Mouse (Mus musculus) spleen, adult 2 months (tissue): ENCODE results near the gene Nav2. TPM values are rescaled to one million over a fixed set of nuclear protein-coding genes. Genes with fewer than 3 reads are reported as not detected.

Source experiments
- DNase-seq, 2 experiments: peaks; one replicate each; pipeline versions ENCODE4 v3.0.0 to v3.0.0-alpha.2; 2012 to 2021; ENCODE audit warnings: low spot score in 2 of 2, low read depth in 1 of 2
- H3K27ac ChIP-seq: fragments of 200-500 bp; 2 replicates; pipeline ENCODE4 v1.5.1; 2012; ENCODE audit warnings: low read length, inconsistent platforms; ENCODE audit not compliant: insufficient read depth
- H3K27me3 ChIP-seq: fragments of 200-500 bp; 2 replicates; pipeline ENCODE4 v1.6.1; 2012; ENCODE audit warnings: mild to moderate bottlenecking, moderate library complexity, low read length, inconsistent platforms; ENCODE audit not compliant: control insufficient read depth, insufficient read depth
- H3K36me3 ChIP-seq: fragments of 200-500 bp; 2 replicates; pipeline ENCODE4 v1.6.1; 2012; ENCODE audit warnings: mild to moderate bottlenecking, low read length, inconsistent platforms; ENCODE audit not compliant: control insufficient read depth, insufficient read depth
- H3K4me1 ChIP-seq: fragments of 200-500 bp; 2 replicates; pipeline ENCODE4 v1.6.1; 2011; ENCODE audit warnings: inconsistent platforms; ENCODE audit not compliant: control insufficient read depth, insufficient read depth, insufficient read length
- H3K4me3 ChIP-seq: fragments of 200-500 bp; 2 replicates; pipeline ENCODE4 v1.5.1; 2011; ENCODE audit warnings: mild to moderate bottlenecking, inconsistent platforms; ENCODE audit not compliant: insufficient read depth, insufficient read length; ENCODE audit errors: extremely low read depth
- CTCF ChIP-seq: fragments of 200-500 bp; IDR thresholded peaks from 2 replicates; pipeline ENCODE4 v1.5.1; 2011; ENCODE audit warnings: mild to moderate bottlenecking, inconsistent platforms; ENCODE audit not compliant: insufficient read depth, insufficient read length, insufficient replicate concordance; ENCODE audit errors: extremely low read depth
- POLR2A ChIP-seq: fragments of 200-500 bp; IDR thresholded peaks from 2 replicates; pipeline ENCODE4 v1.6.1; 2011; ENCODE audit warnings: low read depth, low read length, inconsistent platforms
- WGBS: fragments of 180-500 bp; shearing (Covaris S2); methylation state at CpG from one replicate; pipeline ENCODE4 v1.1.7; 2018; 5-methylcytosine and 5-hydroxymethylcytosine counted together
- polyA plus RNA-seq: library from polyadenylated mRNA; depleted of rRNA; stranded (reverse); fragments of >200 nt; gene quantifications from 2 replicates; pipeline ENCODE4 v1.2.3, GENCODE M21; 2012

Gene Nav2
- polyA plus RNA-seq, 1 experiment = 3.5 TPM

- WGBS = 87% methylated on average over 13 of the region's 13 CpGs
- no peaks in the 10 kb centered on the region for H3K27me3 ChIP-seq
- H3K27ac ChIP-seq = no peak overlapping the region
- no peaks in the 10 kb centered on the region for H3K4me1 ChIP-seq
- no peaks in the 10 kb centered on the region for H3K36me3 ChIP-seq
- no peak overlapping the region for H3K4me3 ChIP-seq
- no peak for TF ChIP-seq CTCF
- TF ChIP-seq POLR2A = no peak
- DNase-seq = no peak
These were observed 510.3 kb downstream of the Nav2 start for GRCm38 (mm10) chr7:49418841-49419240.

DNA sequence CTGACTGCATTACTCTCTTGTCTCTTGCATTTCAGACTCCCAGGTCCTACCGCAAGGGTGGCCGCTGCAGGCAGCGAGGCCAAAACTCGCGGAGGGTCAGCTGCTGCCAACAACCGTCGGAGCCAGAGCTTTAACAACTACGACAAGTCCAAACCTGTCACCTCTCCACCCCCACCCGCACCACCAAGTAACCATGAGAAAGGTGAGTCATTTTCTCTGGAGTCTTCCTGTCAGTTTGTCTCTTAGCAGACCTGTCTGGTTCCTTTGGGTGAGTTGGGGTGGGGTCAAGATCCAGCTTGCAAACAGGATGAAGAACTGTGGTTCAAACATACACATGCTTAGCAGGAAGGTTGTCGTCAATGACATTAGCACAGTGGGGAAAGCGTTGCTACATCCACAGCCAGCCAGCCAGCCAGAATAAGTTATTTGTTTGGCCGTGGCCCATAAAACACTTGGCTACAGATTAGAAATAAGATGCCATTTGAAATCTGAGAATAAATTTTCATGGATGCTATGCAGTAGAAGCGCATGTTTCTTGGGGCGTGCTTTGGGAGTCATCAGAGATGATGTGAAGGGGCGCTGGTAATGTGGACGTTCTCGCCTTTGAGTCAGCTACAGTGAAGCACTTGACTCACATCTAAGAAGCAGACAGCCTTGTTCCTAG is 511.8 kb downstream of the Nav2 start:
- Histone ChIP-seq H3K4me1 (no peaks in the 10 kb centered on the region), H3K27me3 (no peaks in the 10 kb centered on the region), H3K27ac (no peak overlapping the region), H3K4me3 (no peak overlapping the region), H3K36me3 (no peaks in the 10 kb centered on the region)
- 86% methylated on average over 17 of the region's 17 CpGs for WGBS
- no peak for TF ChIP-seq POLR2A
- TF ChIP-seq CTCF = no peak
- DNase-seq = no peak

DNA sequence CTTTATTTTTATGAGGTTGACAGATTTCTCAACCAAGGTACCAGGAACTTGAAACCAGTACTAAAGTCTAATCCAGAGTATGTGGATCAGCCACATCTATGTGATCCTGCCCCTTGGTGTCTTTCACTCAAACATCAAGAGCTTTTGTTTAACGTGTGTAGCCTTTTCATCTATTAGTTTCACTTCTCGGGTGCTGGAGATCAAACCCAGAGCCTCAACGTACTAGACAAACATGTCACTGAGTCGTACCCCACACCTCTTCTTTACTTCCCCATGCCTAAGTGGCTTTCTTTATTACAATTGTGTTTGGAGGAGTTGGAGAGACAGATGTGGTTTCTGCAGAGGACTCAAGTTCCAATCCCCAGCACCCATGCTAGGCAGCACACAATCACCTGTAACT is 512.7 kb downstream of the Nav2 start:
- TF ChIP-seq POLR2A = no peak
- no peak for TF ChIP-seq CTCF
- DNase-seq = no peak
- Histone ChIP-seq H3K4me3 (no peak overlapping the region), H3K36me3 (no peaks in the 10 kb centered on the region), H3K27me3 (no peaks in the 10 kb centered on the region), H3K27ac (no peak overlapping the region), H3K4me1 (no peaks in the 10 kb centered on the region)
- WGBS = 47% methylated on average over 4 of the region's 4 CpGs

- Histone ChIP-seq H3K4me3 (no peak overlapping the region), H3K27me3 (no peaks in the 10 kb centered on the region), H3K36me3 (no peaks in the 10 kb centered on the region), H3K4me1 (no peaks in the 10 kb centered on the region), H3K27ac (no peak overlapping the region)
- 91% methylated on average over 6 of the region's 6 CpGs for WGBS
- TF ChIP-seq POLR2A (no peak), CTCF (no peak)
- no peak for DNase-seq
These were observed 515.4 kb downstream of the Nav2 start for GRCm38 (mm10) chr7:49423943-49424342.

DNA sequence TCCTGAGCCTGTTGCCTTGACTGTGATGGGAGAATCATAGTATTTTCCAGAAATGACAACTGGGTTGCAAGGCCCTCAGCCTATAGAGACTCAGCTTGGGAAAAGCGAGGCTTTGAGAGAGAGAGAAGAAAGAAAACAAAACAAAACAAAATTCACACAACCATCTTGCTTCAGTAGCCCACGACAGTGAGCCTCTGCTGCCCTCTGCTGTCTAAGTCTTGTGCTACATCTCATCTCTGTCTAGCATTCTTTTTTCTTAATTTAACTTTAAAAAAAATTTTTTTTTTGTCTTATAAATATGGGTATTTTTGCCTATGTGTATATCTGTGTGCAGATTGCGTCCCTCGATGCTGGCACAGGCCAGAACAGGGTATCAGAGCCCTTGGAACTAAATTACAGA is 517.5 kb downstream of the Nav2 start:
- no peak overlapping the region for H3K4me3 ChIP-seq
- no peaks in the 10 kb centered on the region for H3K27me3 ChIP-seq
- 34% methylated on average over 4 of the region's 4 CpGs for WGBS
- TF ChIP-seq CTCF (peak; percentile 66; the same call in 1 of the 2 replicates), POLR2A (no peak)
- H3K36me3 ChIP-seq = no peaks in the 10 kb centered on the region
- H3K27ac ChIP-seq = no peak overlapping the region
- no peaks in the 10 kb centered on the region for H3K4me1 ChIP-seq
- peak in 1 of 2 experiments; percentile 15 for DNase-seq

DNA sequence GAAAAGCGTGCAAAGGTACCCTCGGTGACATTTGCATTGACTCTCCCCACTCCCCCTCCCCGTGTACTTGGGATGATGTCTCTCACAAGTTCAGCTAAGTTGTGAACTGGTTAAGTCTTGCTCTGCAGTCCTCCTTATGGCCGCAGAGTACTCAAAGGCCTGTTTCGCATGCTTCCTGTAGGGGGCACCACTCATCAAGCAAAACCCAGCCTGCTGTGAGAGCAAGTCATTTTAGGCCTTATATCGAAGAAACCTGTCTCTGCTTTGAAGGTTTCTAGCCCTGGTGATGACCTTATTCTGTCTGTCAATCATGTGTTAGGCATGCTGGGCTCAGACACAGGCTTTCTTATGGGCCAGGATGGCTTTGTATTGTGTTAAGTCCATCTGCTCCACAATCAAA is 519.3 kb downstream of the Nav2 start:
- Histone ChIP-seq H3K4me1 (no peaks in the 10 kb centered on the region), H3K27ac (no peak overlapping the region), H3K27me3 (no peaks in the 10 kb centered on the region), H3K4me3 (no peak overlapping the region), H3K36me3 (no peaks in the 10 kb centered on the region)
- TF ChIP-seq CTCF (peak; percentile 49; the same call in 1 of the 2 replicates), POLR2A (no peak)
- DNase-seq = peak in 1 of 2 experiments; percentile 11
- 28% methylated on average over 6 of the region's 6 CpGs for WGBS

DNA sequence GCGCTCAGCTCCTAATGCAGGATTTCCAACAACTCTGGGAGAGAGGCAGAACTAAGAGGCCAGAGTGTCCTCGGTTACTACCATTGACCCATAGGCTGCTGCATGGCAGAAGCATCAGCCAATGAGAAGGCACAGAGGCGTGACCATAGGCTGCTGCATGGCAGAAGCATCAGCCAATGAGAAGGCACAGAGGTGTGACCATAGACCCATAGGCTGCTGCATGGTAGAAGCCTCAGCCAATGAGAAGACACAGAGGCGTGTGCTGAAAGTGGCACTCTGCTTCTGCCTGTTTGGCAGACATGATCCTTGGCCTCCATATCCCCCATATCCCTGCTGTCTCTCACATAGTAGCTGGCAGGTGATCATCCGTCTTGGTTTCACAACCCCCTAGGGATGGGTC is 520.4 kb downstream of the Nav2 start:
- H3K36me3 ChIP-seq = no peaks in the 10 kb centered on the region
- WGBS = 75% methylated on average over 5 of the region's 5 CpGs
- no peak overlapping the region for H3K27ac ChIP-seq
- no peaks in the 10 kb centered on the region for H3K27me3 ChIP-seq
- H3K4me3 ChIP-seq = no peak overlapping the region
- TF ChIP-seq CTCF = no peak
- no peak for TF ChIP-seq POLR2A
- H3K4me1 ChIP-seq = no peaks in the 10 kb centered on the region
- DNase-seq = no peak
